Mouse (Mus musculus) brain, embryonic 14.5 days (tissue): ENCODE measurements around the gene Fn1. TPM values are rescaled to one million over a fixed set of nuclear protein-coding genes. Genes with fewer than 3 reads are reported as not detected.

Experiments
- DNase-seq: peaks from one replicate; pipeline ENCODE4 v3.0.0-alpha.2; 2011; ENCODE audit warnings: low read depth
- CTCF ChIP-seq: fragments of 200-500 bp; IDR thresholded peaks from 2 replicates; pipeline ENCODE4 v1.5.1; 2012; ENCODE audit warnings: inconsistent platforms, mild to moderate bottlenecking, moderate library complexity, borderline replicate concordance; ENCODE audit not compliant: insufficient read depth, insufficient read length; ENCODE audit errors: extremely low read depth
- POLR2A ChIP-seq: fragments of 200-500 bp; IDR thresholded peaks from 2 replicates; pipeline ENCODE4 v1.6.1; 2012; ENCODE audit warnings: mild to moderate bottlenecking, inconsistent platforms, borderline replicate concordance; ENCODE audit not compliant: poor library complexity, insufficient read depth, insufficient read length, severe bottlenecking; ENCODE audit errors: extremely low read depth
- polyA plus RNA-seq: library from polyadenylated mRNA; depleted of rRNA; stranded (reverse); fragments of >200 nt; gene quantifications from 2 replicates; pipeline ENCODE4 v1.2.3, GENCODE M21; 2012

Fn1 gene
- polyA plus RNA-seq, 1 experiment, result 113 TPM

GRCm38 (mm10) chr1:71645999-71646398 lies 7.0 kb downstream of the Fn1 start:
- no peak for TF ChIP-seq CTCF
- no peak for TF ChIP-seq POLR2A
- no peak for DNase-seq

GRCm38 (mm10) chr1:71645466-71645865 lies 7.5 kb downstream of the Fn1 start:
- TF ChIP-seq CTCF, result no peak
- no peak for TF ChIP-seq POLR2A
- no peak for DNase-seq

GRCm38 (mm10) chr1:71642794-71643193 lies 10.2 kb downstream of the Fn1 start:
- TF ChIP-seq CTCF, result no peak
- no peak for TF ChIP-seq POLR2A
- no peak for DNase-seq

GRCm38 (mm10) chr1:71641206-71641605 lies 11.8 kb downstream of the Fn1 start:
- no peak for DNase-seq
- no peak for TF ChIP-seq CTCF
- no peak for TF ChIP-seq POLR2A

- no peak for TF ChIP-seq CTCF
- TF ChIP-seq POLR2A, result no peak
- DNase-seq, result no peak
Observed at GRCm38 (mm10) chr1:71640157-71640556, 12.8 kb downstream of the Fn1 start.

GRCm38 (mm10) chr1:71636665-71637064 lies 16.3 kb downstream of the Fn1 start:
- TF ChIP-seq CTCF, result no peak
- no peak for TF ChIP-seq POLR2A

GRCm38 (mm10) chr1:71636116-71636515 lies 16.9 kb downstream of the Fn1 start:
- no peak for DNase-seq
- TF ChIP-seq POLR2A (no peak), CTCF (no peak)

More at GRCm38 (mm10) chr1:71636665-71637064, 16.3 kb downstream of the Fn1 start:
- DNase-seq, result no peak

GRCm38 (mm10) chr1:71635101-71636014 lies 17.6 kb downstream of the Fn1 start:
- DNase-seq, result no peak
- TF ChIP-seq CTCF, result no peak
- no peak for TF ChIP-seq POLR2A

GRCm38 (mm10) chr1:71634471-71634981 lies 18.5 kb downstream of the Fn1 start:
- TF ChIP-seq POLR2A (no peak), CTCF (no peak)
- no peak for DNase-seq

- no peak for DNase-seq
- TF ChIP-seq CTCF, result no peak
- TF ChIP-seq POLR2A, result no peak
Observed at GRCm38 (mm10) chr1:71632387-71632786, 20.6 kb downstream of the Fn1 start.

GRCm38 (mm10) chr1:71631811-71632210 lies 21.2 kb downstream of the Fn1 start:
- no peak for TF ChIP-seq POLR2A
- TF ChIP-seq CTCF, result no peak
- DNase-seq, result no peak
